Mouse (Mus musculus) neural tube, embryonic 15.5 days (tissue): ENCODE data around the gene Sertad1. TPM values are rescaled to one million over a fixed set of nuclear protein-coding genes. Genes with fewer than 3 reads are reported as not detected.
"Not testable (repeated sequence)": the region's sequence is repeated elsewhere in the genome, so short reads cannot be mapped to it uniquely, and the experiment has no call there.

Experiments
- ATAC-seq: fragments of 200-750 bp; cut with Nextera tagmentation; 2 replicates; pipeline ENCODE4 v1.8.0; 2017; ENCODE audit warnings: mild to moderate bottlenecking, moderate TSS enrichment, moderate library complexity; ENCODE audit not compliant: low FRiP score
- H3K27ac ChIP-seq: fragments of 300-500 bp; sonication (generic); replicated peaks from 2 replicates; pipeline ENCODE4 v1.5.1; 2015; ENCODE audit warnings: mild to moderate bottlenecking, inconsistent platforms
- H3K27me3 ChIP-seq: fragments of 300-500 bp; sonication (generic); replicated peaks from 2 replicates; pipeline ENCODE4 v1.6.1; 2015; ENCODE audit warnings: inconsistent platforms
- H3K36me3 ChIP-seq: fragments of 300-500 bp; sonication (generic); 2 replicates; pipeline ENCODE4 v1.6.1; 2015; ENCODE audit warnings: inconsistent platforms
- H3K4me1 ChIP-seq: fragments of 300-500 bp; sonication (generic); 2 replicates; pipeline ENCODE4 v1.6.1; 2015; ENCODE audit warnings: inconsistent platforms
- H3K4me2 ChIP-seq: fragments of 300-500 bp; sonication (generic); 2 replicates; pipeline ENCODE4 v1.6.1; 2015; ENCODE audit warnings: inconsistent platforms, mild to moderate bottlenecking, moderate library complexity
- H3K4me3 ChIP-seq: fragments of 300-500 bp; sonication (generic); replicated peaks from 2 replicates; pipeline ENCODE4 v1.5.1; 2015; ENCODE audit warnings: mild to moderate bottlenecking, inconsistent platforms
- H3K9ac ChIP-seq: fragments of 300-500 bp; sonication (generic); replicated peaks from 2 replicates; pipeline ENCODE4 v1.6.1; 2015; ENCODE audit warnings: mild to moderate bottlenecking, inconsistent platforms
- H3K9me3 ChIP-seq: fragments of 300-500 bp; sonication (generic); replicated peaks from 2 replicates; pipeline ENCODE4 v1.6.1; 2016; ENCODE audit warnings: inconsistent platforms
- WGBS: fragments of 180-500 bp; shearing (Covaris S2); methylation state at CpG from one replicate; pipeline ENCODE4 v1.1.7; 2015; ENCODE audit warnings: mixed read lengths; 5-methylcytosine and 5-hydroxymethylcytosine counted together
- polyA plus RNA-seq: library from polyadenylated mRNA; unstranded; fragments of >200 nt; fragmentation: Nextera tagmentation; extraction: Ambion mirVana; gene quantifications from 2 replicates; pipeline ENCODE4 v1.2.1, GENCODE M21; 2015

Sertad1 gene
- polyA plus RNA-seq, 1 experiment from 2014 or later, result 11.6 TPM

- Histone ChIP-seq H3K9me3 (no peaks in the 10 kb centered on the region), H3K27ac (no peak overlapping the region), H3K36me3 (no peaks in the 10 kb centered on the region), H3K4me1 (peaks cover 26% of the 10 kb centered on the region), H3K9ac (no peak overlapping the region), H3K4me3 (no peak overlapping the region), H3K4me2 (no peak overlapping the region), H3K27me3 (no peaks in the 10 kb centered on the region)
- ATAC-seq, result no peak
- 92% methylated on average over 25 of the region's 25 CpGs for WGBS
Observed at GRCm38 (mm10) chr7:27489270-27489869, 2.7 kb downstream of the Sertad1 start.

GRCm38 (mm10) chr7:27490227-27490542, 3.5 kb downstream of the Sertad1 start:
- Histone ChIP-seq H3K27me3 (no peaks in the 10 kb centered on the region), H3K4me2 (peak overlapping the region; percentile 53), H3K27ac (peak overlapping the region; percentile 67; the same call in 1 of the 2 replicates), H3K9me3 (no peaks in the 10 kb centered on the region), H3K4me3 (peak overlapping the region; percentile 25), H3K4me1 (peaks cover 26% of the 10 kb centered on the region), H3K9ac (peak overlapping the region; percentile 32), H3K36me3 (no peaks in the 10 kb centered on the region)
- no peak for ATAC-seq
- WGBS, result 40% methylated on average over 4 of the region's 4 CpGs

GRCm38 (mm10) chr7:27490543-27491329, 4.0 kb downstream of the Sertad1 start:
- Histone ChIP-seq H3K4me3 (peak overlapping the region; percentile 25), H3K4me1 (peaks cover 26% of the 10 kb centered on the region), H3K9me3 (no peaks in the 10 kb centered on the region), H3K27ac (peak overlapping the region; percentile 67), H3K27me3 (no peaks in the 10 kb centered on the region), H3K36me3 (no peaks in the 10 kb centered on the region), H3K4me2 (peak overlapping the region; percentile 53), H3K9ac (peak overlapping the region; percentile 32)
- 2% methylated on average over 33 of the region's 33 CpGs for WGBS
- no peak for ATAC-seq

GRCm38 (mm10) chr7:27491856-27492255, 5.1 kb downstream of the Sertad1 start:
- ATAC-seq, result no peak
- H3K27ac ChIP-seq, result no peak overlapping the region
- no peaks in the 10 kb centered on the region for H3K27me3 ChIP-seq
- no peaks in the 10 kb centered on the region for H3K9me3 ChIP-seq
- H3K4me1 ChIP-seq, result peaks cover 21% of the 10 kb centered on the region
- H3K36me3 ChIP-seq, result no peaks in the 10 kb centered on the region
- no peak overlapping the region for H3K4me2 ChIP-seq
- H3K9ac ChIP-seq, result no peak overlapping the region
- 77% methylated on average over 7 of the region's 7 CpGs for WGBS
- no peak overlapping the region for H3K4me3 ChIP-seq

GRCm38 (mm10) chr7:27493022-27493421, 6.3 kb downstream of the Sertad1 start:
- no peak overlapping the region for H3K9ac ChIP-seq
- ATAC-seq, result no peak
- peaks cover 14% of the 10 kb centered on the region for H3K4me1 ChIP-seq
- no peaks in the 10 kb centered on the region for H3K9me3 ChIP-seq
- WGBS, result 71% methylated on average over 3 of the region's 3 CpGs
- H3K4me3 ChIP-seq, result no peak overlapping the region
- no peak overlapping the region for H3K4me2 ChIP-seq
- H3K27me3 ChIP-seq, result no peaks in the 10 kb centered on the region
- H3K27ac ChIP-seq, result no peak overlapping the region
- H3K36me3 ChIP-seq, result no peaks in the 10 kb centered on the region

- no peak overlapping the region for H3K27ac ChIP-seq
- no peak overlapping the region for H3K4me2 ChIP-seq
- 80% methylated on average over 5 of the region's 5 CpGs for WGBS
- no peak overlapping the region for H3K4me3 ChIP-seq
- H3K9me3 ChIP-seq, result no peaks in the 10 kb centered on the region
- no peaks in the 10 kb centered on the region for H3K36me3 ChIP-seq
- ATAC-seq, result no peak
- no peak overlapping the region for H3K9ac ChIP-seq
- H3K4me1 ChIP-seq, result peaks cover 9% of the 10 kb centered on the region
- H3K27me3 ChIP-seq, result no peaks in the 10 kb centered on the region
Observed at GRCm38 (mm10) chr7:27493450-27493849, 6.7 kb downstream of the Sertad1 start.

- not testable (repeated sequence) for H3K27ac ChIP-seq, H3K4me1 ChIP-seq, H3K9me3 ChIP-seq, H3K27me3 ChIP-seq, ATAC-seq, H3K9ac ChIP-seq, H3K4me3 ChIP-seq, H3K36me3 ChIP-seq, H3K4me2 ChIP-seq
- WGBS, result 92% methylated on average over 8 of the region's 9 CpGs
Observed at GRCm38 (mm10) chr7:27494659-27495367, 8.1 kb downstream of the Sertad1 start.

GRCm38 (mm10) chr7:27499036-27499435, 12.3 kb downstream of the Sertad1 start, which contains the start of gene Prx:
TSS of gene Prx (plus strand) at chr7:27499324.
- Histone ChIP-seq H3K4me3 (no peak within 1 kb of the TSS), H3K27me3 (no peaks in the 10 kb centered on the region), H3K9me3 (no peaks in the 10 kb centered on the region), H3K4me1 (no peaks in the 10 kb centered on the region), H3K27ac (no peak within 1 kb of the TSS), H3K9ac (no peak within 1 kb of the TSS), H3K36me3 (no peaks in the 10 kb centered on the region), H3K4me2 (no peak within 1 kb of the TSS)
- WGBS, result 68% methylated on average over 3 of the region's 3 CpGs
- ATAC-seq, result no peak

- 70% methylated on average over 4 of the region's 4 CpGs for WGBS
- no peaks in the 10 kb centered on the region for H3K27me3 ChIP-seq
- no peaks in the 10 kb centered on the region for H3K9me3 ChIP-seq
- no peak overlapping the region for H3K9ac ChIP-seq
- peaks cover 2% of the 10 kb centered on the region; the same call in 1 of the 2 replicates for H3K4me1 ChIP-seq
- H3K4me3 ChIP-seq, result no peak overlapping the region
- no peaks in the 10 kb centered on the region for H3K36me3 ChIP-seq
- no peak for ATAC-seq
- no peak overlapping the region for H3K27ac ChIP-seq
- no peak overlapping the region for H3K4me2 ChIP-seq
Observed at GRCm38 (mm10) chr7:27501620-27502019, 14.9 kb downstream of the Sertad1 start.

- no peak for ATAC-seq
- 48% methylated on average over 9 of the region's 9 CpGs for WGBS
- Histone ChIP-seq H3K27ac (peak overlapping the region; percentile 92), H3K9me3 (no peaks in the 10 kb centered on the region), H3K4me3 (peak overlapping the region; percentile 49), H3K27me3 (no peaks in the 10 kb centered on the region), H3K4me1 (peaks cover 20% of the 10 kb centered on the region), H3K36me3 (no peaks in the 10 kb centered on the region), H3K4me2 (peak overlapping the region; percentile 62), H3K9ac (peak overlapping the region; percentile 48; the same call in 1 of the 2 replicates)
Observed at GRCm38 (mm10) chr7:27506765-27507370, 20.2 kb downstream of the Sertad1 start.

GRCm38 (mm10) chr7:27507711-27508647, 21.3 kb downstream of the Sertad1 start:
- Histone ChIP-seq H3K9me3 (no peaks in the 10 kb centered on the region), H3K9ac (peak overlapping the region; percentile 48), H3K4me1 (peaks cover 20% of the 10 kb centered on the region), H3K27me3 (no peaks in the 10 kb centered on the region), H3K4me3 (peak overlapping the region; percentile 49), H3K4me2 (peak overlapping the region; percentile 62), H3K36me3 (no peaks in the 10 kb centered on the region), H3K27ac (peak overlapping the region; percentile 92)
- WGBS, result under 1% methylated on average over 54 of the region's 54 CpGs
- peak; percentile 94 for ATAC-seq
